Mouse (Mus musculus) ZHBTc4 (cell line): ENCODE measurements at regions not wholly inside any gene's neighbourhood (a gene's known extent, or its start where the extent isn't known, plus 50 kb on each side); places are given as distances from the start of the nearest gene placed in this dataset.

Source experiments
- DNase-seq: peaks from one replicate; pipeline ENCODE4 v3.0.0-alpha.2; 2011; ENCODE audit warnings: low read depth, low spot score

- no peak for DNase-seq
Measured at GRCm38 (mm10) chr17:63798961-63799531, 63.8 kb upstream of the Fer start.

GRCm38 (mm10) chr17:63801411-63801810 is 61.5 kb upstream of the Fer start:
- no peak for DNase-seq

- DNase-seq: no peak
Measured at GRCm38 (mm10) chr17:63802846-63803245, 60.0 kb upstream of the Fer start.

GRCm38 (mm10) chr17:63803599-63803998 is 59.3 kb upstream of the Fer start:
- DNase-seq: peak; percentile 83

GRCm38 (mm10) chr17:63804416-63804815 is 58.4 kb upstream of the Fer start:
- no peak for DNase-seq

GRCm38 (mm10) chr17:63806360-63806759 is 56.5 kb upstream of the Fer start:
- DNase-seq: no peak

- DNase-seq: no peak
Measured at GRCm38 (mm10) chr17:63807590-63808228, 55.2 kb upstream of the Fer start.

- no peak for DNase-seq
Measured at GRCm38 (mm10) chr17:63808756-63809155, 54.1 kb upstream of the Fer start.

- DNase-seq: peak; percentile 32
Measured at GRCm38 (mm10) chr17:63811246-63811785, 51.5 kb upstream of the Fer start.

GRCm38 (mm10) chr17:63812586-63812985 is 50.3 kb upstream of the Fer start:
- no peak for DNase-seq
